In genomic region chr7:49255053-49255452, GRCm38 (mm10) we compare ENCODE assay signal across 16 mouse cellular contexts.
DNase-seq lines count a peak whose midpoint lies in the region; ATAC-seq and TF ChIP-seq lines count a peak whose summit lies in the region.
"Had no signal": no experiment of that assay in that cellular context is flagged by ENCODE, and none has a peak within 500 bp of the region (broad histone marks: within the 10 kb centered on the region; RNA-seq: fewer than 3 reads in every experiment).

No protein-coding gene starts in this region.

- no peaks in the 10 kb centered on the region for H3K27me3 ChIP-seq in hindbrain, postnatal 0 days (ENCODE audit: insufficient read depth, low read length)
- H3K27me3 ChIP-seq in hindbrain, embryonic 10.5 days (ENCODE audit: insufficient read depth, poor library complexity, severe bottlenecking) = peaks cover 5% of the 10 kb centered on the region
- H3K27me3 ChIP-seq in lung, embryonic 14.5 days (ENCODE audit: insufficient read depth, low read length) = no peaks in the 10 kb centered on the region
- H3K27me3 ChIP-seq: kidney, embryonic 15.5 days had no signal

- H3K4me1 ChIP-seq in hindbrain, postnatal 0 days (ENCODE audit: insufficient read depth, low read length) = 0 out of 2 replicates have a peak, but pooled peaks cover 12% of the 10 kb centered on the region
- H3K4me1 ChIP-seq in hindbrain, embryonic 10.5 days (replicated peaks) = peaks cover 46% of the 10 kb centered on the region
- 0 out of 2 replicates have a peak, but pooled peaks cover 8% of the 10 kb centered on the region for H3K4me1 ChIP-seq in lung, embryonic 14.5 days (ENCODE audit: insufficient read depth)
- H3K4me1 ChIP-seq: limb, embryonic 10.5 days had no signal

- no peak for ATAC-seq in hindbrain, postnatal 0 days
- ATAC-seq in lung, embryonic 14.5 days (ENCODE audit: insufficient read depth) = no peak
- ATAC-seq: hindbrain, embryonic 16.5 days had no signal

- H3K4me3 ChIP-seq in hindbrain, postnatal 0 days (ENCODE audit: low read length) = no peak overlapping the region
- H3K4me3 ChIP-seq in hindbrain, embryonic 10.5 days = no peak overlapping the region
- H3K4me3 ChIP-seq in lung, embryonic 14.5 days (ENCODE audit: low read depth, low read length) = no peak overlapping the region
- H3K4me3 ChIP-seq: kidney, embryonic 15.5 days; limb, embryonic 10.5 days had no signal

- H3K27ac ChIP-seq in hindbrain, postnatal 0 days = no peak overlapping the region
- no peak overlapping the region for H3K27ac ChIP-seq in hindbrain, embryonic 10.5 days
- no peak overlapping the region for H3K27ac ChIP-seq in lung, embryonic 14.5 days (ENCODE audit: low read depth)
- H3K27ac ChIP-seq: kidney, embryonic 15.5 days; limb, embryonic 10.5 days had no signal

- no peak overlapping the region for H3K4me2 ChIP-seq in hindbrain, postnatal 0 days (ENCODE audit: low read depth, low read length)
- no peak overlapping the region for H3K4me2 ChIP-seq in lung, embryonic 14.5 days
- H3K4me2 ChIP-seq: kidney, embryonic 15.5 days had no signal

- no peaks in the 10 kb centered on the region for H3K9me3 ChIP-seq in hindbrain, postnatal 0 days (ENCODE audit: low read length)
- no peaks in the 10 kb centered on the region for H3K9me3 ChIP-seq in hindbrain, embryonic 10.5 days
- no peaks in the 10 kb centered on the region for H3K9me3 ChIP-seq in lung, embryonic 14.5 days (ENCODE audit: low read depth, low read length)
- H3K9me3 ChIP-seq: kidney, embryonic 15.5 days; limb, embryonic 10.5 days had no signal

- no peak for DNase-seq in hindbrain, postnatal 0 days (ENCODE audit: low spot score)
- DNase-seq in hindbrain, embryonic 10.5 days (ENCODE audit: low spot score) = no peak
- DNase-seq in lung, embryonic 14.5 days = no peak
- DNase-seq in lung, postnatal 25 days (ENCODE audit: low spot score) = no peak
- DNase-seq in ES-CJ7 (ENCODE audit: low read depth, low spot score) = peak; percentile 36
- DNase-seq in cerebellum, postnatal 10 days = peak; percentile 42 to 58
- no peak for DNase-seq in yolk sac, embryonic 10.5 days (ENCODE audit: low spot score)
- no peak for DNase-seq in urinary bladder, adult 18-20 months (ENCODE audit: low spot score in 2 of 2)
- DNase-seq: adrenal gland, postnatal 10 days; embryo, embryonic 11 days; heart, postnatal 14 days; lung, adult 2 months; thymus, adult 2 months had no signal

- no peak overlapping the region for H3K9ac ChIP-seq in hindbrain, postnatal 0 days (replicated peaks; ENCODE audit: low read length)
- H3K9ac ChIP-seq in lung, embryonic 14.5 days = no peak overlapping the region
- H3K9ac ChIP-seq: kidney, embryonic 15.5 days had no signal

- TF ChIP-seq CTCF in hindbrain, postnatal 0 days (IDR thresholded peaks at IDR 0.05; ENCODE audit: low read depth) = peak; percentile 55
- peak; percentile 50 for TF ChIP-seq CTCF in lung, embryonic 14.5 days (IDR thresholded peaks at IDR 0.05; ENCODE audit: low read depth)

- H3K36me3 ChIP-seq in hindbrain, postnatal 0 days (ENCODE audit: insufficient read depth, low read length) = no peaks in the 10 kb centered on the region
- H3K36me3 ChIP-seq in hindbrain, embryonic 10.5 days = no peaks in the 10 kb centered on the region
- no peaks in the 10 kb centered on the region for H3K36me3 ChIP-seq in lung, embryonic 14.5 days (ENCODE audit: insufficient read depth)
- H3K36me3 ChIP-seq: kidney, embryonic 15.5 days; limb, embryonic 10.5 days had no signal

- 94% methylated on average over 5 of the region's 5 CpGs for WGBS in hindbrain, postnatal 0 days
- WGBS in hindbrain, embryonic 10.5 days = 86% methylated on average over 5 of the region's 5 CpGs
- 93% methylated on average over 5 of the region's 5 CpGs for WGBS in lung, embryonic 14.5 days

Comparison
In these comparisons a context has a peak if more than half of its experiments do, and no peak if none do; other contexts are left out.
1. DNase-seq: peak in ES-CJ7 (single experiment) and cerebellum, postnatal 10 days (2 of 2); none in hindbrain, postnatal 0 days (single experiment), hindbrain, embryonic 10.5 days (single experiment), lung, embryonic 14.5 days (single experiment), lung, postnatal 25 days (single experiment), yolk sac, embryonic 10.5 days (single experiment) and urinary bladder, adult 18-20 months (0 of 2).